Mouse (Mus musculus) limb, embryonic 12.5 days (tissue): ENCODE results near the gene Mucl2. TPM values are rescaled to one million over a fixed set of nuclear protein-coding genes. Genes with fewer than 3 reads are reported as not detected.
"Not testable (repeated sequence)": the region's sequence is repeated elsewhere in the genome, so short reads cannot be mapped to it uniquely, and the experiment has no call there.

ENCODE experiments used
- ATAC-seq: fragments of 200-750 bp; cut with Nextera tagmentation; 2 replicates; pipeline ENCODE4 v1.8.0; 2017; ENCODE audit warnings: low read depth, moderate TSS enrichment; ENCODE audit not compliant: insufficient number of reproducible peaks, insufficient read depth, low FRiP score, low TSS enrichment
- H3K27ac ChIP-seq: fragments of 300-500 bp; sonication (generic); 2 replicates; pipeline ENCODE4 v1.5.1; 2016; ENCODE audit warnings: mild to moderate bottlenecking, moderate library complexity
- H3K27me3 ChIP-seq: fragments of 300-500 bp; sonication (generic); 2 replicates; pipeline ENCODE4 v1.6.1; 2016; ENCODE audit warnings: mild to moderate bottlenecking, moderate library complexity
- H3K36me3 ChIP-seq: fragments of 300-500 bp; sonication (generic); 2 replicates; pipeline ENCODE4 v1.6.1; 2016; ENCODE audit warnings: mild to moderate bottlenecking, moderate library complexity
- H3K4me1 ChIP-seq: fragments of 300-500 bp; sonication (generic); replicated peaks from 2 replicates; pipeline ENCODE4 v1.6.1; 2016
- H3K4me2 ChIP-seq: fragments of 300-500 bp; sonication (generic); 2 replicates; pipeline ENCODE4 v1.6.1; 2016; ENCODE audit warnings: mild to moderate bottlenecking, moderate library complexity
- H3K4me3 ChIP-seq: fragments of 300-500 bp; sonication (generic); replicated peaks from 2 replicates; pipeline ENCODE4 v1.5.1; 2016; ENCODE audit warnings: mild to moderate bottlenecking
- H3K9ac ChIP-seq: fragments of 300-500 bp; sonication (generic); replicated peaks from 2 replicates; pipeline ENCODE4 v1.6.1; 2016; ENCODE audit warnings: mild to moderate bottlenecking, moderate library complexity
- H3K9me3 ChIP-seq: fragments of 300-500 bp; sonication (generic); 2 replicates; pipeline ENCODE4 v1.6.1; 2016; ENCODE audit warnings: mild to moderate bottlenecking, moderate library complexity
- WGBS: fragments of 180-500 bp; shearing (Covaris S2); methylation state at CpG from one replicate; pipeline ENCODE4 v1.1.7; 2016; 5-methylcytosine and 5-hydroxymethylcytosine counted together
- microRNA-seq: library from miRNA; unstranded; fragments of <30 nt; microRNA quantifications from one replicate; pipeline ENCODE4, GENCODE M21; 2017
- polyA plus RNA-seq: library from polyadenylated mRNA; unstranded; fragments of >200 nt; fragmentation: Nextera tagmentation; extraction: Ambion mirVana; gene quantifications from 2 replicates; pipeline ENCODE4 v1.2.1, GENCODE M21; 2016

The Mucl2 gene
- polyA plus RNA-seq = not detected in 2 replicates

DNA sequence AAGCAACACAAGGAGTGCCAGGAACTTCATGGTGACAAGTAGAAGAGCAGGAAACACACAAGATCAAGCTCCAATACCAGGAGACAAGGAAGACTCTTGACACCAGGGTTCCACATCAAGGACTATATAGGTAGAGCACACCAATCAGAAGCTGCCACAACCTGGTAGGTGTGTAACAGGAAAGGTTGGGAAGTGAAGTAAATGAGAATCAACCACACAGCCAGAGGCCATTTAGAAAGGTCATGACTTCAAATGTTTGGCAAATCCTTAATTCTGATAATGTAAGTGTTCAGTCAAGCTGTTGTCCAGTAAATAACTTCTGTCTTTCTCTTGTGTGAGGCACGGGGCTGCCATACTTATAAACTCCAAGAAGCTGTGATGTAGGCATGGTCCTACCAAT, at the start of gene Mucl2:
TSS of gene Mucl2 (minus strand) at position 101 of the 400 bp plus-strand sequence.
- H3K27ac ChIP-seq = no peak within 1 kb of the TSS
- H3K4me2 ChIP-seq = no peak within 1 kb of the TSS
- H3K36me3 ChIP-seq = no peaks in the 10 kb centered on the region
- no peak within 1 kb of the TSS for H3K4me3 ChIP-seq
- H3K27me3 ChIP-seq = no peaks in the 10 kb centered on the region
- H3K4me1 ChIP-seq = no peaks in the 10 kb centered on the region
- no peak within 1 kb of the TSS for H3K9ac ChIP-seq
- no peak for ATAC-seq
- no peaks in the 10 kb centered on the region for H3K9me3 ChIP-seq
- WGBS = 82% methylated on average over 1 of the region's 1 CpGs

DNA sequence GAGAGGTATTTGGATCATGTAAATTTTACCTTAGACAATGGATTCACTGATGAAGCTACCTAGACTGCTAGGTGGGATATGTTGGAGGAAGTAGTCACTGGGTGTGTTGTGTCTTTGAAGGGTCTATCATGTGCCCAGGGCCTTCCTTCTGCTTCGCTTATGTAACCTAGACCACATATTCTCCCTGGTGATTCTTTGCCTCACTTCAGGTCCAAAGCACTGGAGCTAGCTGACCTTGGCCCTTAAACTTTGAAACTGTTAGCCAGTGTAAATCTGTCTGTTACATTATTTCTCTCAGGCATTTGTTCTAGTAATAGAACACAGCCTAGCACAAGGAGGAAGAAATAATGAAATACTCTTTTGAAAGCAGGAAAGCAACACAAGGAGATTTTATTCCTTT, 13.9 kb upstream of the Mucl2 start:
- not testable (repeated sequence) for H3K27ac ChIP-seq, H3K4me3 ChIP-seq, H3K4me1 ChIP-seq, H3K4me2 ChIP-seq, H3K27me3 ChIP-seq, ATAC-seq, H3K9ac ChIP-seq, H3K36me3 ChIP-seq
- H3K9me3 ChIP-seq = peaks cover 13% of the 10 kb centered on the region
- 41% methylated on average over 1 of the region's 1 CpGs for WGBS

Small RNA genes lying within 50 kb of the gene (microRNA-seq; reads per million reads assigned to microRNA genes)
- gene Gm22852 = not detected

Other genes starting within 250 kb of the Mucl2 start
- not detected in 2 replicates for gene Mucl1, start 143.8 kb downstream of the Mucl2 start, polyA plus RNA-seq